Mouse (Mus musculus): ENCODE measurements at regions not wholly inside any gene's neighbourhood (a gene's known extent, or its start where the extent isn't known, plus 50 kb on each side); places are given as distances from the start of the nearest gene placed in this dataset.

DNA sequence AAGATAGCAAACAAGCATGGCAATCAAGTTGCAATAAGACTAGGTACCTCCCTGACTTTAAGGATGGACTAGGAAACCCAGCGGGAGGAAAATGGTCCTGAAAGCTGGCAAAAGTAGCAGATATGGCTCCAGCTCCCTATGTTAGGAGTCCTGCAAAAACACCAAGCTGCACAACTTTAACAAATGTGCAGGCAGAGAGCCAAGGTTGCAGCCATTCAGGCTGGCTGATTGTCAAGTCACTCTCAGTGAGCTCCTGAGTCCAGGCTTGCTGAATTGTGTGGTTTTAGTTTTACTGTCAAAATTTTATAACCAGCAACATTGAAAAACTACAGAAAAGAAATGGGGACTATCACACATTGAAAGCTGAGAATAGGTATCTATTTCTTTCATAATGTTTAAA lies 1122.8 kb upstream of the Slc10a2 start:
- Histone ChIP-seq H3K9ac (no peak overlapping the region), H3K36me3 (no peaks in the 10 kb centered on the region), H3K9me3 (no peaks in the 10 kb centered on the region), H3K4me2 (no peak overlapping the region), H3K27ac (replicated peaks) (no peak overlapping the region), H3K27me3 (no peaks in the 10 kb centered on the region), H3K4me1 (replicated peaks) (no peaks in the 10 kb centered on the region), H3K4me3 (no peak overlapping the region)
- WGBS = 58% methylated on average over 1 of the region's 1 CpGs
- ATAC-seq (ENCODE audit: low FRiP score, low read depth) = no peak

DNA sequence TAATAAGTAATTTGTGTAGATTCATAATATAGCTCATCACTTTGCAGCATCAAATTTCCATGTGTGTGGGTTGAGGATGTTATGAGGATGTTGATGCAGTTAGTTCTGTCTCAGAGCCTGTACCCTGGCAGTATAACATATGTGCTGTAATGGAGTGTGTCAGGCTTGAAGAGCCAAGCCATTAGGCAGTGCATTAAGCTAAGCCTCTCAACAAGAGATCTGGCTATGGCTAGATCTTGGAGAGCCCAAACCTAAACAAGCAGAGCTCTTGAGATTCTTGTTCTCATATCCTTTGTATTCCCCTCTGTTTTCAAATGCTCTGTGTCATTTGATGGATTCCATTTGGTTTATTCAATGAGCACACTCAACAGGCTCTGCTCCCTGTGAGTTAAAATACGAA lies 1120.0 kb upstream of the Slc10a2 start:
- Histone ChIP-seq H3K27me3 (no peaks in the 10 kb centered on the region), H3K4me2 (no peak overlapping the region), H3K9me3 (no peaks in the 10 kb centered on the region), H3K9ac (no peak overlapping the region), H3K4me3 (no peak overlapping the region), H3K27ac (replicated peaks) (no peak overlapping the region), H3K36me3 (no peaks in the 10 kb centered on the region), H3K4me1 (replicated peaks) (no peaks in the 10 kb centered on the region)
- no peak for ATAC-seq (ENCODE audit: low FRiP score, low read depth)
- 95% methylated on average over 1 of the region's 1 CpGs for WGBS

GRCm38 (mm10) chr8:6207617-6208349 lies 1102.6 kb upstream of the Slc10a2 start:
- peaks cover 7% of the 10 kb centered on the region; the same call in 1 of the 2 replicates for H3K4me1 ChIP-seq (replicated peaks)
- no peaks in the 10 kb centered on the region for H3K27me3 ChIP-seq
- no peak overlapping the region for H3K4me2 ChIP-seq
- 20% methylated on average over 2 of the region's 2 CpGs for WGBS
- no peak overlapping the region for H3K9ac ChIP-seq
- H3K4me3 ChIP-seq = no peak overlapping the region
- no peaks in the 10 kb centered on the region for H3K9me3 ChIP-seq
- H3K27ac ChIP-seq (replicated peaks) = peak overlapping the region; percentile 51
- no peaks in the 10 kb centered on the region for H3K36me3 ChIP-seq
- peak; percentile 74 for ATAC-seq (ENCODE audit: low FRiP score, low read depth)

DNA sequence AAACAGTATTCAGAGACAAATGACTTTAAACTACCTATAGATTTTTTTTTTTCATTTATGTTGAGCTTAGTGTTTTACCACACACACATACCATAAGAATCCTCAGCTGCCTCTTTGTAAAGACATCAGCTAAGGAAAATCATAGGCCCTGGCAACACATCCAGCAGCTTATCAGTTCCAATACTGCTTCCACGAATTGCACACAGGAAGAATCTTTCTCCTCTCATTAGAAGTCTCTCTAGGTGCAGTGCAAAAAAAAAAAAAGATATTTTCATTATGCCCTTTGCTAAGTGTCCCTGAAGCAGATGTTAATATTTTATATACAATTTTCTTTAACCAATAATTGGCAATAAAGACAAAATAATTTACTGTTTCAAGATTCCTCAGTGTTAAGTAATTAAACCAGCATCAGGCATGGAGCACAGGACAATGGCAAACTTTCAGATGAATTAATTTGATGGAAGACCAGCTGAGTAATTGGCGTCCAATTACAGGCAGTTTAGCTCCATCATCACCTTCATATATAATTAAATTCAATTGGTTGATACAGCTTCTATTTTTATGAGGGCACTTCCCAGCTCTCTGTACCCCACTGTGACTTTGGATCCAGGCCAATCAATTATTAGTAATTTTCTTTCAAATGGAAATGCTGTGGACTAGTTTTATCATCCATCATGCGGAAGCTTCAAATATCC lies 1099.0 kb upstream of the Slc10a2 start:
- Histone ChIP-seq H3K27ac (replicated peaks) (no peak overlapping the region), H3K9ac (no peak overlapping the region), H3K4me2 (no peak overlapping the region), H3K4me1 (replicated peaks) (peaks cover 7% of the 10 kb centered on the region; the same call in 1 of the 2 replicates), H3K27me3 (no peaks in the 10 kb centered on the region), H3K9me3 (no peaks in the 10 kb centered on the region), H3K36me3 (no peaks in the 10 kb centered on the region), H3K4me3 (no peak overlapping the region)
- no peak for ATAC-seq (ENCODE audit: low FRiP score, low read depth)
- WGBS = 33% methylated on average over 3 of the region's 3 CpGs

DNA sequence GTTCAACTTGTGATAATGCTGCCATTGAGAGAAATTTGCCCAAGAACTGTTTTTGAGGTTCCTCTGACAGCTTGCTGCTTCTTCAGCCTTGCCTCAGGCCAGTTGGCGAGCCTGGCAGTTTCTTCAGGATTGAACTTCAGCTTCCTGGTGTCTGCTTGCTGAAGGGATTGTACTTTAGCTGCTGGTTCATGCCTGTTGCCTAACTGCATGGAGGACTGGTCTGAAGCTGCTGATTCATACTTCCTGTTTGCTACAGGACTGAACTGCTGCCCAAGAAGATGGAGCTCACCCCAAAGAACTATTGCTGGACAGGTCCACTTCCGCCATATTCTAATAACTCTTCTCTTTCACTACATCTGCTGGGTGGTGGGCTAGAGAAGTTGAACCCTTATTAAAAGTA lies 1086.3 kb upstream of the Slc10a2 start:
- Histone ChIP-seq H3K27ac (replicated peaks) (no peak overlapping the region), H3K4me2 (no peak overlapping the region), H3K4me3 (no peak overlapping the region), H3K27me3 (no peaks in the 10 kb centered on the region), H3K4me1 (replicated peaks) (no peaks in the 10 kb centered on the region), H3K36me3 (no peaks in the 10 kb centered on the region), H3K9ac (no peak overlapping the region), H3K9me3 (no peaks in the 10 kb centered on the region)
- 96% methylated on average over 2 of the region's 2 CpGs for WGBS
- ATAC-seq (ENCODE audit: low FRiP score, low read depth) = no peak

GRCm38 (mm10) chr8:6188422-6188821 lies 1083.3 kb upstream of the Slc10a2 start:
- no peaks in the 10 kb centered on the region for H3K36me3 ChIP-seq
- no peak overlapping the region for H3K4me3 ChIP-seq
- 77% methylated on average over 2 of the region's 2 CpGs for WGBS
- H3K4me1 ChIP-seq (replicated peaks) = no peaks in the 10 kb centered on the region
- H3K27ac ChIP-seq (replicated peaks) = no peak overlapping the region
- H3K27me3 ChIP-seq = no peaks in the 10 kb centered on the region
- no peak for ATAC-seq (ENCODE audit: low FRiP score, low read depth)
- H3K9ac ChIP-seq = no peak overlapping the region
- H3K4me2 ChIP-seq = no peak overlapping the region
- no peaks in the 10 kb centered on the region for H3K9me3 ChIP-seq

GRCm38 (mm10) chr8:6186561-6186960 lies 1081.4 kb upstream of the Slc10a2 start:
- no peaks in the 10 kb centered on the region for H3K36me3 ChIP-seq
- H3K9ac ChIP-seq = no peak overlapping the region
- ATAC-seq (ENCODE audit: low FRiP score, low read depth) = no peak
- no peak overlapping the region for H3K4me3 ChIP-seq
- no peaks in the 10 kb centered on the region for H3K4me1 ChIP-seq (replicated peaks)
- H3K27ac ChIP-seq (replicated peaks) = no peak overlapping the region
- 53% methylated on average over 1 of the region's 1 CpGs for WGBS
- no peaks in the 10 kb centered on the region for H3K27me3 ChIP-seq
- H3K4me2 ChIP-seq = no peak overlapping the region
- no peaks in the 10 kb centered on the region for H3K9me3 ChIP-seq

DNA sequence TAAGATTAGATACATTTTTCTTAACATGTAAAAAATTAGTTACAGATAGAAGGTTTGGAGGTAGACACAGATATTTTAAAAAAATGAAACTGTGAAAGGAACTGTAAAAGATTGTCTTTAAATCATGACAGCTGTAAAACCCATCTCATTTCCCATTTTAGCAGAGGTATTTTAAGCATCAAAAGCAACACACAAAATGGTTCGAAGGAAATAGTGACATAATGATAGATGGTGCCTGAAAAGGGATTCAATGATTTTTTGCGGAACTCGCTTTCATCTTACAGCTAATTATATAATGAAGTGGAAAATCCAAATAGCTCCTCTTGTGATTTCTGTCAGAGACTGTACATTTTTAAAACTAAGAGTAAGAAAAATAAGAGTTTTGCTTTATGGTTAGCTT lies 1074.5 kb upstream of the Slc10a2 start:
- WGBS = 64% methylated on average over 3 of the region's 3 CpGs
- ATAC-seq (ENCODE audit: low FRiP score, low read depth) = no peak
- Histone ChIP-seq H3K4me2 (no peak overlapping the region), H3K9me3 (no peaks in the 10 kb centered on the region), H3K9ac (no peak overlapping the region), H3K27me3 (no peaks in the 10 kb centered on the region), H3K4me3 (no peak overlapping the region), H3K36me3 (no peaks in the 10 kb centered on the region), H3K27ac (replicated peaks) (no peak overlapping the region), H3K4me1 (replicated peaks) (no peaks in the 10 kb centered on the region)

DNA sequence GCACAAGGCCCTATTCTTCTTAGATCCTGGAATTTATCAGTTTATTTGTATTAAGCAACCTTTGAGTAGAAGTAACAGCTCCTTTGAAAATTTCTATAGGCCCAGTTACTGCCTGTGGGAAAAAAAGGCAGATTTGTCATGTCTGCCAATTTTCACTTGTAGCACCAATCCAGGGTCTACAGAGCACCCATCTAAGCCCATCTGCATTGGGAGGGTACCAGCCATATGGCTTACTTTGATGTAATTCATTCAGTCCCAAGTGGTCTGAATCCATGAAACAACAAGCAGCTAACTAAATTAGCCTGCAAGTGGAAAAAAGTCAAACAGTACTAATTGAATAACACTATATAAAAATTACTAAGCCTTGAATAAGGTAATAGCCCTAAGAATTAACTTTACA lies 1061.3 kb upstream of the Slc10a2 start:
- Histone ChIP-seq H3K27me3 (no peaks in the 10 kb centered on the region), H3K4me2 (no peak overlapping the region), H3K9me3 (no peaks in the 10 kb centered on the region), H3K4me3 (no peak overlapping the region), H3K27ac (replicated peaks) (no peak overlapping the region), H3K4me1 (replicated peaks) (no peaks in the 10 kb centered on the region), H3K36me3 (no peaks in the 10 kb centered on the region), H3K9ac (no peak overlapping the region)
- no peak for ATAC-seq (ENCODE audit: low FRiP score, low read depth)

- H3K4me2 ChIP-seq = no peak overlapping the region
- no peak overlapping the region for H3K4me3 ChIP-seq
- no peaks in the 10 kb centered on the region for H3K9me3 ChIP-seq
- 66% methylated on average over 3 of the region's 3 CpGs for WGBS
- H3K9ac ChIP-seq = no peak overlapping the region
- no peak overlapping the region for H3K27ac ChIP-seq (replicated peaks)
- no peaks in the 10 kb centered on the region for H3K4me1 ChIP-seq (replicated peaks)
- no peaks in the 10 kb centered on the region for H3K27me3 ChIP-seq
- H3K36me3 ChIP-seq = no peaks in the 10 kb centered on the region
- ATAC-seq (ENCODE audit: low FRiP score, low read depth) = no peak
Measured at GRCm38 (mm10) chr8:6165230-6165629, 1060.1 kb upstream of the Slc10a2 start.

DNA sequence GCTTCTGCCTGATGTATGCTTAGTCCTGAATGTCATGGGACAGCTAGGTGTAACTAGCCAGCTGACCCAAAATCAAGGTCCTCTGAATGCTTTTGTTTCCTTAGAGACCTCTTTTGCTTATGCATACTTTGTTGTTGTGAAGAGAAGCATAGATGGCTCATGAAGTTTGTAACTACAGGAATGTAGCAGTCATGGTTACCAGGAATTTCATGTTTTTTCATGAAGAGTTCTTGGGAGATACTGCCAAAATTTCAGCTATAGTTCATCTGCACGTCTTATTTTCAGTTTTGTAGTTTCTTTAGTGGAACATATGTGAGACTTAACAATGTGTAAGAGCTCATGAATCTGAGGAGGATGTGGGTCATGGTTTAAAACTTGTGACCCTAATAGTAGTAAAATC lies 1059.6 kb upstream of the Slc10a2 start:
- Histone ChIP-seq H3K4me2 (no peak overlapping the region), H3K9ac (no peak overlapping the region), H3K4me1 (replicated peaks) (no peaks in the 10 kb centered on the region), H3K27me3 (no peaks in the 10 kb centered on the region), H3K4me3 (no peak overlapping the region), H3K36me3 (no peaks in the 10 kb centered on the region), H3K9me3 (no peaks in the 10 kb centered on the region), H3K27ac (replicated peaks) (no peak overlapping the region)
- 72% methylated on average over 1 of the region's 1 CpGs for WGBS
- ATAC-seq (ENCODE audit: low FRiP score, low read depth) = no peak

DNA sequence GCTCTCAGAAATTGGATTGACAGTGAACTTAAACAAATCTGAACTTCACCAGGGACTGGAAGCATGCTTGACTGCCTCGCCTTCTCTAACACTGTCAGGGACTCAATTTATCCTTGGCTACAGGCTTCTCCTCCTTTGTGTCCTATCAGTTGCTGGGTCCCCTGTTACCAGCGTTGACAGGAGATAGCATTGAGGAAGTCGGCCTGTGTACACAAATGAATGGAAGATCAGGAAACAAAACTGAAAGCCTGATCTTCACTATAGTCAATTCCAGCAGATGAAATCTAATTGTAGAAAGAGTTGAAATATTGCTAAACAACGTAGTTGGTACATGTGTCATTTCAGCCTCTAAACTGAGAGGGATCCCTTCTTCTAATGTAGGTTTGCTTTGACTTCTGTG lies 1039.4 kb upstream of the Slc10a2 start:
- no peak overlapping the region for H3K4me3 ChIP-seq

GRCm38 (mm10) chr8:6140090-6140489 lies 1034.9 kb upstream of the Slc10a2 start:
- ATAC-seq (ENCODE audit: low FRiP score, low read depth) = no peak
- H3K9me3 ChIP-seq = no peaks in the 10 kb centered on the region
- H3K27ac ChIP-seq (replicated peaks) = no peak overlapping the region
- H3K4me1 ChIP-seq (replicated peaks) = no peaks in the 10 kb centered on the region
- H3K4me3 ChIP-seq = no peak overlapping the region
- no peaks in the 10 kb centered on the region for H3K27me3 ChIP-seq
- no peak overlapping the region for H3K9ac ChIP-seq
- H3K36me3 ChIP-seq = no peaks in the 10 kb centered on the region
- 82% methylated on average over 1 of the region's 1 CpGs for WGBS
- H3K4me2 ChIP-seq = no peak overlapping the region

More for the DNA sequence above, 1039.4 kb upstream of the Slc10a2 start:
- no peak for ATAC-seq (ENCODE audit: low FRiP score, low read depth)
- no peak overlapping the region for H3K9ac ChIP-seq
- no peaks in the 10 kb centered on the region for H3K9me3 ChIP-seq
- no peak overlapping the region for H3K27ac ChIP-seq (replicated peaks)
- H3K4me1 ChIP-seq (replicated peaks) = no peaks in the 10 kb centered on the region
- no peaks in the 10 kb centered on the region for H3K27me3 ChIP-seq
- H3K36me3 ChIP-seq = no peaks in the 10 kb centered on the region
- 66% methylated on average over 4 of the region's 4 CpGs for WGBS
- no peak overlapping the region for H3K4me2 ChIP-seq
